8 mouse cellular contexts compared by ENCODE assay signal in genomic region chr17:34031465-34032173, GRCm38 (mm10). TPM values are rescaled to one million over a fixed set of nuclear protein-coding genes. Genes with fewer than 3 reads are reported as not detected.
DNase-seq lines count a peak whose midpoint lies in the region; ATAC-seq and TF ChIP-seq lines count a peak whose summit lies in the region.

Slc39a7 (minus strand) TSS chr17:34031682.
Rxrb (plus strand) TSS chr17:34031812.

- peak; percentile 97 for DNase-seq in CH12.LX (ENCODE audit: extremely low read depth)
- DNase-seq in c-Kit-positive CD71-positive TER-119-negative erythroid progenitor cells, embryonic 14.5 days (ENCODE audit: low read depth) = peak; percentile 97
- peak; percentile 100 for DNase-seq in forebrain, embryonic 11.5 days (ENCODE audit: low spot score)
- peak; percentile 97 to 99 for DNase-seq in kidney, postnatal 36 days
- peak; percentile 95 for DNase-seq in telencephalon, adult 2 months (ENCODE audit: low read depth, low spot score)

- in situ Hi-C loops in CH12.LX (cut with MboI; ENCODE audit: low pct_ligation_motif_present, low pct_unique_long_range_greater_than_20kb, low sequenced_read_pairs) = no loop called here

- peaks cover 26 to 52% of the 10 kb centered on the region in 2 experiments for H3K4me1 ChIP-seq in CH12.LX (ENCODE audit: control insufficient read depth in 1 of 2, insufficient read depth in 2 of 2)
- peaks cover 32% of the 10 kb centered on the region for H3K4me1 ChIP-seq in forebrain, embryonic 11.5 days (replicated peaks; ENCODE audit: control insufficient read depth, insufficient read depth, low read length)
- H3K4me1 ChIP-seq in heart, embryonic 16.5 days (ENCODE audit: control insufficient read depth, insufficient read depth, low read length) = peaks cover 45% of the 10 kb centered on the region
- peaks cover 67% of the 10 kb centered on the region for H3K4me1 ChIP-seq in liver, embryonic 15.5 days (replicated peaks)
- peaks cover 59% of the 10 kb centered on the region for H3K4me1 ChIP-seq in neural tube, embryonic 12.5 days

- peak; percentile 76 for ATAC-seq in forebrain, embryonic 11.5 days (replicated peaks; ENCODE audit: low FRiP score)
- peak; percentile 82 for ATAC-seq in heart, embryonic 16.5 days (replicated peaks; ENCODE audit: extremely low read depth, insufficient read depth, low FRiP score)
- peak; percentile 72 for ATAC-seq in liver, embryonic 15.5 days (ENCODE audit: insufficient read depth)
- peak; percentile 73 for ATAC-seq in neural tube, embryonic 12.5 days (ENCODE audit: low FRiP score, low read depth)

- WGBS in forebrain, embryonic 11.5 days = under 1% methylated on average over 73 of the region's 88 CpGs
- under 1% methylated on average over 85 of the region's 88 CpGs for WGBS in heart, embryonic 16.5 days
- under 1% methylated on average over 86 of the region's 88 CpGs for WGBS in liver, embryonic 15.5 days (ENCODE audit: insufficient replicate concordance)
- under 1% methylated on average over 85 of the region's 88 CpGs for WGBS in neural tube, embryonic 12.5 days

- H3K27me3 ChIP-seq in CH12.LX (replicated peaks) = no peaks in the 10 kb centered on the region
- H3K27me3 ChIP-seq in forebrain, embryonic 11.5 days (ENCODE audit: control insufficient read depth, insufficient read depth, low read length) = no peaks in the 10 kb centered on the region
- no peaks in the 10 kb centered on the region for H3K27me3 ChIP-seq in heart, embryonic 16.5 days (ENCODE audit: control insufficient read depth, insufficient read depth, low read length)
- no peaks in the 10 kb centered on the region for H3K27me3 ChIP-seq in liver, embryonic 15.5 days
- no peaks in the 10 kb centered on the region for H3K27me3 ChIP-seq in neural tube, embryonic 12.5 days (replicated peaks)

- peaks cover 32% of the 10 kb centered on the region for H3K79me2 ChIP-seq in CH12.LX (replicated peaks; ENCODE audit: control insufficient read depth, extremely low read depth, insufficient read depth, poor library complexity, severe bottlenecking)

- TF ChIP-seq POLR2A in CH12.LX (IDR thresholded peaks at IDR 0.05; ENCODE audit: low read depth, low read length) = peak; percentile 87

- no peak for TF ChIP-seq EP300 in CH12.LX (IDR thresholded peaks at IDR 0.05; ENCODE audit: low read length)

- peaks cover 36 to 58% of the 10 kb centered on the region in 2 experiments for H3K36me3 ChIP-seq in CH12.LX (replicated peaks in 1 of 2; ENCODE audit: control insufficient read depth in 1 of 2, insufficient read depth in 1 of 2, low read length in 1 of 2)
- H3K36me3 ChIP-seq in forebrain, embryonic 11.5 days (ENCODE audit: control insufficient read depth, insufficient read depth, low read length) = peaks cover 20% of the 10 kb centered on the region
- H3K36me3 ChIP-seq in heart, embryonic 16.5 days (ENCODE audit: control insufficient read depth, insufficient read depth) = peaks cover 27% of the 10 kb centered on the region
- H3K36me3 ChIP-seq in liver, embryonic 15.5 days (replicated peaks) = peaks cover 42% of the 10 kb centered on the region
- peaks cover 47% of the 10 kb centered on the region for H3K36me3 ChIP-seq in neural tube, embryonic 12.5 days

- no peaks in the 10 kb centered on the region for H3K9me3 ChIP-seq in CH12.LX (replicated peaks; ENCODE audit: low read length)
- H3K9me3 ChIP-seq in forebrain, embryonic 11.5 days (ENCODE audit: control insufficient read depth, low read length) = no peaks in the 10 kb centered on the region
- no peaks in the 10 kb centered on the region for H3K9me3 ChIP-seq in heart, embryonic 16.5 days (replicated peaks; ENCODE audit: control insufficient read depth, low read length)
- H3K9me3 ChIP-seq in liver, embryonic 15.5 days (replicated peaks) = no peaks in the 10 kb centered on the region
- no peaks in the 10 kb centered on the region for H3K9me3 ChIP-seq in neural tube, embryonic 12.5 days

- no peak for TF ChIP-seq CTCF in CH12.LX (conservative IDR thresholded peaks at IDR 0.05 in 1 of 2, IDR thresholded peaks at IDR 0.05 in 1 of 2; ENCODE audit: low read depth in 2 of 2, low read length in 2 of 2)

- peak within 1 kb of the TSS; percentile 73 for H3K4me2 ChIP-seq in CH12.LX (ENCODE audit: insufficient read depth, low read depth, poor library complexity, severe bottlenecking)
- peak within 1 kb of the TSS; percentile 100 for H3K4me2 ChIP-seq in forebrain, embryonic 11.5 days (ENCODE audit: low read depth, low read length, severe bottlenecking)
- peak within 1 kb of the TSS; percentile 97 for H3K4me2 ChIP-seq in heart, embryonic 16.5 days (ENCODE audit: low read depth, low read length)
- peak within 1 kb of the TSS; percentile 93 for H3K4me2 ChIP-seq in liver, embryonic 15.5 days
- H3K4me2 ChIP-seq in neural tube, embryonic 12.5 days (replicated peaks) = peak within 1 kb of the TSS; percentile 98

- dilution Hi-C loops in CH12.LX (cut with MboI; ENCODE audit: extremely low pct_ligation_motif_present, extremely low pct_unique_long_range_greater_than_20kb, low sequenced_read_pairs) = no loop called here

- peak within 1 kb of the TSS; percentile 86 for H3K27ac ChIP-seq in CH12.LX (ENCODE audit: insufficient read depth, low read depth)
- peak within 1 kb of the TSS; percentile 85 for H3K27ac ChIP-seq in forebrain, embryonic 11.5 days (ENCODE audit: low read depth, low read length)
- H3K27ac ChIP-seq in heart, embryonic 16.5 days (ENCODE audit: low read length) = peak within 1 kb of the TSS; percentile 96
- peak within 1 kb of the TSS; percentile 97 for H3K27ac ChIP-seq in liver, embryonic 15.5 days (replicated peaks)
- peak within 1 kb of the TSS; percentile 96 for H3K27ac ChIP-seq in neural tube, embryonic 12.5 days

- peak within 1 kb of the TSS; percentile 90 to 97 (median 94) for H3K4me3 ChIP-seq in CH12.LX (replicated peaks in 1 of 3; ENCODE audit: low read depth in 2 of 3, low read length in 2 of 3, poor library complexity in 1 of 3)
- peak within 1 kb of the TSS; percentile 72 for H3K4me3 ChIP-seq in forebrain, embryonic 11.5 days (ENCODE audit: low read depth, low read length)
- peak within 1 kb of the TSS; percentile 95 for H3K4me3 ChIP-seq in heart, embryonic 16.5 days (ENCODE audit: low read length)
- H3K4me3 ChIP-seq in liver, embryonic 15.5 days (replicated peaks) = peak within 1 kb of the TSS; percentile 98
- H3K4me3 ChIP-seq in neural tube, embryonic 12.5 days = peak within 1 kb of the TSS; percentile 94

- TF ChIP-seq RAD21 in CH12.LX (IDR thresholded peaks at IDR 0.05; ENCODE audit: low read depth, low read length) = no peak

- peak within 1 kb of the TSS; percentile 96 for H3K9ac ChIP-seq in CH12.LX (ENCODE audit: insufficient read depth, low read depth)
- peak within 1 kb of the TSS; percentile 94 for H3K9ac ChIP-seq in forebrain, embryonic 11.5 days (ENCODE audit: low read length)
- H3K9ac ChIP-seq in heart, embryonic 16.5 days (ENCODE audit: low read length) = peak within 1 kb of the TSS; percentile 95
- peak within 1 kb of the TSS; percentile 96 for H3K9ac ChIP-seq in liver, embryonic 15.5 days
- peak within 1 kb of the TSS; percentile 97 for H3K9ac ChIP-seq in neural tube, embryonic 12.5 days

TF ChIP-seq in CH12.LX, 34 proteins besides CTCF, POLR2A, EP300 and RAD21 (continues in another document):
- TF ChIP-seq IRF4 (IDR thresholded peaks at IDR 0.05; ENCODE audit: low read depth, low read length) = peak; percentile 24; the same call in 1 of the 2 replicates
- TF ChIP-seq MAZ (IDR thresholded peaks at IDR 0.05; ENCODE audit: low read depth, low read length) = peak; percentile 85; the same call in 1 of the 2 replicates
- no peak for TF ChIP-seq USF2 (conservative IDR thresholded peaks at IDR 0.05; ENCODE audit: low read depth, low read length)
- no peak for TF ChIP-seq PAX5 (IDR thresholded peaks at IDR 0.05; ENCODE audit: low read length)
- TF ChIP-seq RCOR1 (conservative IDR thresholded peaks at IDR 0.05; ENCODE audit: low read depth, low read length) = no peak
- peak; percentile 84 for TF ChIP-seq TBP (conservative IDR thresholded peaks at IDR 0.05; ENCODE audit: low read depth, low read length)
- TF ChIP-seq UBTF (IDR thresholded peaks at IDR 0.05; ENCODE audit: low read depth, low read length) = peak; percentile 50; the same call in 1 of the 2 replicates
- peak; percentile 99 for TF ChIP-seq NRF1 (IDR thresholded peaks at IDR 0.05; ENCODE audit: low read depth, low read length)
- TF ChIP-seq E2F4 (IDR thresholded peaks at IDR 0.05; ENCODE audit: insufficient replicate concordance, low read depth, low read length) = peak; percentile 45; the same call in 1 of the 2 replicates
- TF ChIP-seq BHLHE40 (IDR thresholded peaks at IDR 0.05; ENCODE audit: low read depth, low read length) = peak; percentile 41
- peak; percentile 100 for TF ChIP-seq CHD2 (IDR thresholded peaks at IDR 0.05; ENCODE audit: low read length)
- peak; percentile 95 for TF ChIP-seq HCFC1 (IDR thresholded peaks at IDR 0.05; ENCODE audit: low read depth, low read length)
- TF ChIP-seq JUN (IDR thresholded peaks at IDR 0.05; ENCODE audit: insufficient read depth, low read depth, low read length) = no peak
- TF ChIP-seq MYC (IDR thresholded peaks at IDR 0.05; ENCODE audit: low read depth, low read length) = peak; percentile 80
- peak; percentile 92 for TF ChIP-seq TCF12 (IDR thresholded peaks at IDR 0.05; ENCODE audit: low read depth, low read length)
- TF ChIP-seq ETS1 (conservative IDR thresholded peaks at IDR 0.05; ENCODE audit: low read depth, low read length) = no peak
- peak; percentile 89; the same call in 1 of the 2 replicates for TF ChIP-seq KAT2A (IDR thresholded peaks at IDR 0.05; ENCODE audit: insufficient replicate concordance, low read length)

RNA-seq across cellular contexts. Expression of gene Slc39a7, which starts in this region (rescaled TPM):
- total RNA-seq in CH12.LX (2012; rRNA removed) (116 and 160 TPM in 2 replicates), CH12.LX (2014; rRNA removed) (96.8 and 97.2 TPM in 2 replicates)
- polyA plus RNA-seq in CH12.LX (2012; ENCODE audit: insufficient read length, low read depth) = 105 and 108 TPM in 2 replicates
- 99.6 and 104 TPM in 2 replicates for polyA plus RNA-seq in forebrain, embryonic 11.5 days (2014; fragmentation: Nextera tagmentation; extraction: Ambion mirVana)
- polyA plus RNA-seq in heart, embryonic 16.5 days (2015; fragmentation: Nextera tagmentation; extraction: Ambion mirVana) = 108 and 119 TPM in 2 replicates
- 56.3 and 68.5 TPM in 2 replicates for polyA plus RNA-seq in liver, embryonic 15.5 days (2015; fragmentation: Nextera tagmentation; extraction: Ambion mirVana)
- polyA plus RNA-seq in neural tube, embryonic 12.5 days (2016; fragmentation: Nextera tagmentation; extraction: Ambion mirVana) = 172 and 173 TPM in 2 replicates

RNA-seq across cellular contexts. Expression of gene Rxrb, which starts in this region (rescaled TPM):
- total RNA-seq in CH12.LX (2012; rRNA removed) (42.7 and 47.7 TPM in 2 replicates), CH12.LX (2014; rRNA removed) (27.0 and 27.4 TPM in 2 replicates)
- 36.9 and 41.4 TPM in 2 replicates for polyA plus RNA-seq in CH12.LX (2012; ENCODE audit: insufficient read length, low read depth)
- polyA plus RNA-seq in forebrain, embryonic 11.5 days (2014; fragmentation: Nextera tagmentation; extraction: Ambion mirVana) = 32.8 and 40.3 TPM in 2 replicates
- polyA plus RNA-seq in heart, embryonic 16.5 days (2015; fragmentation: Nextera tagmentation; extraction: Ambion mirVana) = 33.7 and 34.5 TPM in 2 replicates
- 16.7 and 19.3 TPM in 2 replicates for polyA plus RNA-seq in liver, embryonic 15.5 days (2015; fragmentation: Nextera tagmentation; extraction: Ambion mirVana)
- 65.2 and 69.1 TPM in 2 replicates for polyA plus RNA-seq in neural tube, embryonic 12.5 days (2016; fragmentation: Nextera tagmentation; extraction: Ambion mirVana)

Comparison
In these comparisons a context has a peak if more than half of its experiments do, and no peak if none do; other contexts are left out.
1. Peak in every context shown above with its lines: DNase-seq, ATAC-seq, H3K4me3 ChIP-seq and H3K27ac ChIP-seq.